Comparison of ENCODE assay signal across 15 mouse cellular contexts in genomic region chr4:118358159-118358895, GRCm38 (mm10).
"Had no signal": no experiment of that assay in that cellular context is flagged by ENCODE, and none has a peak within 500 bp of the region (broad histone marks: within the 10 kb centered on the region; RNA-seq: fewer than 3 reads in every experiment).

No protein-coding gene starts in this region.

- H3K27ac ChIP-seq: kidney, postnatal 0 days; limb, embryonic 12.5 days; liver, embryonic 13.5 days had no signal

- H3K27me3 ChIP-seq: limb, embryonic 12.5 days; liver, embryonic 13.5 days; neural tube, embryonic 15.5 days had no signal

- DNase-seq: layer of hippocampus, adult 9-11 months; layer of hippocampus, postnatal 36 days; liver, embryonic 13.5 days; lung, adult 2 months; lung, postnatal 10 days; lung, postnatal 4 days; right cerebral cortex, adult 18-20 months; spleen, adult 18-20 months; thymus, postnatal 36 days had no signal

- H3K9me3 ChIP-seq: limb, embryonic 12.5 days; liver, embryonic 13.5 days; midbrain, embryonic 10.5 days; neural tube, embryonic 15.5 days had no signal

- ATAC-seq: hindbrain, postnatal 0 days had no signal

- H3K4me3 ChIP-seq: limb, embryonic 12.5 days; myocyte had no signal

- H3K9ac ChIP-seq: limb, embryonic 12.5 days had no signal
